Mouse (Mus musculus) liver, embryonic 16.5 days (tissue): ENCODE data around the gene Ginm1. TPM values are rescaled to one million over a fixed set of nuclear protein-coding genes. Genes with fewer than 3 reads are reported as not detected.

Source experiments
- ATAC-seq: fragments of 200-750 bp; cut with Nextera tagmentation; 2 replicates; pipeline ENCODE4 v1.8.0; 2017; ENCODE audit warnings: low read depth, mild to moderate bottlenecking, moderate number of reproducible peaks, moderate library complexity
- H3K27ac ChIP-seq: fragments of 300-500 bp; sonication (generic); 2 replicates; pipeline ENCODE4 v1.5.1; 2014; ENCODE audit warnings: mild to moderate bottlenecking, low read length
- H3K27me3 ChIP-seq: fragments of 300-500 bp; sonication (generic); 2 replicates; pipeline ENCODE4 v1.6.1; 2014; ENCODE audit warnings: low read depth, low read length, mixed read lengths; ENCODE audit not compliant: control insufficient read depth, insufficient read depth
- H3K36me3 ChIP-seq: fragments of 300-500 bp; sonication (generic); 2 replicates; pipeline ENCODE4 v1.6.1; 2014; ENCODE audit warnings: mild to moderate bottlenecking; ENCODE audit not compliant: control insufficient read depth, insufficient read depth
- H3K4me1 ChIP-seq: fragments of 300-500 bp; sonication (generic); 2 replicates; pipeline ENCODE4 v1.6.1; 2014; ENCODE audit warnings: low read depth, low read length, mixed read lengths; ENCODE audit not compliant: control insufficient read depth
- H3K4me2 ChIP-seq: fragments of 300-500 bp; sonication (generic); 2 replicates; pipeline ENCODE4 v1.6.1; 2014; ENCODE audit warnings: low read depth, low read length, mixed read lengths
- H3K4me3 ChIP-seq: fragments of 300-500 bp; sonication (generic); 2 replicates; pipeline ENCODE4 v1.5.1; 2014; ENCODE audit warnings: low read depth, mild to moderate bottlenecking, low read length
- H3K9ac ChIP-seq: fragments of 300-500 bp; sonication (generic); 2 replicates; pipeline ENCODE4 v1.6.1; 2014; ENCODE audit warnings: low read depth, low read length
- H3K9me3 ChIP-seq: fragments of 300-500 bp; sonication (generic); replicated peaks from 2 replicates; pipeline ENCODE4 v1.6.1; 2016; ENCODE audit warnings: low read length; ENCODE audit not compliant: control insufficient read depth
- WGBS: fragments of 180-500 bp; shearing (Covaris S2); extraction: QIAGEN DNeasy Blood & Tissue Kit; methylation state at CpG from one replicate; pipeline ENCODE4 v1.1.7; 2014; ENCODE audit not compliant: insufficient replicate concordance; 5-methylcytosine and 5-hydroxymethylcytosine counted together
- polyA plus RNA-seq: library from polyadenylated mRNA; unstranded; fragments of >200 nt; fragmentation: Nextera tagmentation; extraction: Ambion mirVana; gene quantifications from 2 replicates; pipeline ENCODE4 v1.2.1, GENCODE M21; 2015

Gene Ginm1
- polyA plus RNA-seq = 26.6 and 27.1 TPM in 2 replicates

DNA sequence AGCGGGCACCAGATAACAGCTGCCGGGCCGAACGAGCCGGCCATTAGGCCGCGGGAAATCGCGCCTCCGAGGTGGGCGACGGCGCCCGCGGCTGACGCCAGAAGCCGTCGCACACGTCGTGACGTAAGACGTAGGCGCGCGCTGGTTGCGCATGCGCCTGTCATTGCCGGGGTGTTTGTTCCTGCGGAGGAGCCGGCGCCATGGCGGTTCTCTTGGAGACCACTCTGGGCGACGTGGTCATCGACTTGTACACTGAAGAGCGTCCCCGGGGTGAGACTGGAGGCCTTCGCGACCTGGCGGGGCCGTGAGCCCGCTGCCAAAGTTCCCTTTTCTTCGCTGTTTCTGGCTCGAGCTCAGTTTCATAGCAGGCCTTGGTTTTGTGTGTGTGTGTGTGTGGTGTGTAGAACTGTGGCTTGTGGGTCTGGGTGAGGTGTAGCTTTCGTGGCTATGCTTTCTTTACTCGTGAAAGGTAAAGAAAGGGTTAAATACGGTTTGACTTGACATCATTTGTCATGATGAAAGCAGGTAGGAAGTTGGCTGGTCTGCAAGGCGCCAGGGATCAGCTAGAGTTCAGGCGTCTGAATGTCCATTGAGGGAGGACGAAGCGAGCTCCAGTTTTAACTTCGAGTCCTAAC, at the start of gene Ginm1, which contains the start of gene Ppil4:
Gene Ginm1 (minus strand): TSS at position 74 of the 635 bp plus-strand sequence.
Gene Ppil4 (plus strand): TSS at position 141 of the 635 bp plus-strand sequence.
- no peaks in the 10 kb centered on the region for H3K9me3 ChIP-seq
- peak within 1 kb of the TSS; percentile 85 for H3K27ac ChIP-seq
- H3K36me3 ChIP-seq = peaks cover 24% of the 10 kb centered on the region
- peak within 1 kb of the TSS; percentile 79 for H3K4me2 ChIP-seq
- H3K27me3 ChIP-seq = no peaks in the 10 kb centered on the region
- WGBS = 0% methylated on average over 52 of the region's 52 CpGs
- peak within 1 kb of the TSS; percentile 83 for H3K4me3 ChIP-seq
- H3K4me1 ChIP-seq = peaks cover 7% of the 10 kb centered on the region
- H3K9ac ChIP-seq = peak within 1 kb of the TSS; percentile 84
- ATAC-seq = peak; percentile 97

DNA sequence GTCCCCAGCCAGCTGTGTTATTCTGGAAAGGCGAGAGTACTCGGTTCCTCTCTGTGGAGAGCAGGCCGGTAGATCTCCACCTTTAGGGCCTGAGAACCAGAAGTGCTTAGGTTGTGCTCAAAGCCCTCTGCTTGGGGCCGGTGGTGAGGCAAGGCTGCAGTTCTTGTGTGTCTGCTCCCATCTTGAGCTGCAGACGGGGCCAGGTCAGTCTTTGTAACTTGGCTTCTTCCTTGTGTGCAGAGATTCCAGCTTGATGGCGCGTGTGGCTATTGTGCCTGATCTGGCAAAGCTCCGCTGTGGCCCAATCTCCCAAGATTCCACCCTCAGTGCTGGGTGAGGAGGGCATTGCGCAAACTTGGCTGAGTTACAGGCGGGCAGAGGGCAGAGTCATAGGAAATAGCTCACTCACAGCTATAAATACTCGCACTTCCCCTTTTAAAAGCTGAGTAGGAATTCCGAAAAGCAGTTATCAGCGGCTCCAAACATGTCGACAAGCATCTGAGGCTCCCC, 49.0 kb upstream of the Ginm1 start:
- Histone ChIP-seq H3K27ac (peak overlapping the region; percentile 60), H3K27me3 (no peaks in the 10 kb centered on the region), H3K9ac (no peak overlapping the region), H3K4me2 (peak overlapping the region; percentile 22; the same call in 1 of the 2 replicates), H3K9me3 (no peaks in the 10 kb centered on the region), H3K4me3 (no peak overlapping the region), H3K36me3 (no peaks in the 10 kb centered on the region), H3K4me1 (peaks cover 3% of the 10 kb centered on the region)
- peak; percentile 81 for ATAC-seq
- 10% methylated on average over 14 of the region's 14 CpGs for WGBS

DNA sequence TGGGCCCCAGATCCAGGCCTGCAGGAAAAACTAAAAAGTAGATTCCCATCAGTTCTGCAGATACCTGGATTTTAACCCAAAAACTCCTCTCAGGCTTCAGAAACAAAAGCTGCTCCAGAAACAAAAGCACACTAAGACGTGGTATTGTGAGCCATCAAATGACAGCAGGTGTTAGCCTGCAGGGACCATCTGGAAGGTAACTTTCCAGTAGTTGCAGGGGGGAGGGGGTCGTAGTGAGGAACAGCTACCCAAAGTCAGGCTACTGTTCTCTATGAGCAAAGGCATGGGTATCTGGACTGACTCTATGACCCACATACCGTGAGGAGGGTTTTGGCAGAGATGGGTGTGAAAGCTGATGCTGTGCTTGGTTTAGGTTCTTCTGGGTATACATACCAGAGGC, 48.2 kb upstream of the Ginm1 start:
- Histone ChIP-seq H3K4me1 (peaks cover 3% of the 10 kb centered on the region), H3K4me3 (no peak overlapping the region), H3K36me3 (no peaks in the 10 kb centered on the region), H3K4me2 (no peak overlapping the region), H3K27me3 (no peaks in the 10 kb centered on the region), H3K9me3 (no peaks in the 10 kb centered on the region), H3K9ac (no peak overlapping the region), H3K27ac (no peak overlapping the region)
- WGBS = 56% methylated on average over 3 of the region's 3 CpGs
- no peak for ATAC-seq

DNA sequence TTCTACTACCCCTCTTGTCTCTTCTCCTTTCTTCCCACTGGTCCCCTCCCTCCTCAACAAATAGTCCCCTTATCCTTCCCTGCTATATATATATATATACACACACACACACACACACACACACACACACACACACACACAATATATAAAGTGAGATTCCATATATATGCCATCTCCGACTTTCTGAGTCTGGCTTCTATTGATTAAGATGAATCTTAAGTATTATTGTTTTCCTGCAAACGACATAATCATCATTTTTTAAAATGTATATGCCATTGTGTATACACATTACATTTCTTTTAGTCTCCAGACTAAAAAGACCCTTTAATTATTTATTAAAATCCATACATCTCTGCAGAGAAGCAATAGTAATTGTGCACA, 47.7 kb upstream of the Ginm1 start:
- WGBS = 60% methylated on average over 2 of the region's 2 CpGs
- Histone ChIP-seq H3K36me3 (no peaks in the 10 kb centered on the region), H3K27me3 (no peaks in the 10 kb centered on the region), H3K4me3 (no peak overlapping the region), H3K9me3 (no peaks in the 10 kb centered on the region), H3K27ac (no peak overlapping the region), H3K4me1 (peaks cover 3% of the 10 kb centered on the region), H3K9ac (no peak overlapping the region), H3K4me2 (no peak overlapping the region)
- no peak for ATAC-seq

DNA sequence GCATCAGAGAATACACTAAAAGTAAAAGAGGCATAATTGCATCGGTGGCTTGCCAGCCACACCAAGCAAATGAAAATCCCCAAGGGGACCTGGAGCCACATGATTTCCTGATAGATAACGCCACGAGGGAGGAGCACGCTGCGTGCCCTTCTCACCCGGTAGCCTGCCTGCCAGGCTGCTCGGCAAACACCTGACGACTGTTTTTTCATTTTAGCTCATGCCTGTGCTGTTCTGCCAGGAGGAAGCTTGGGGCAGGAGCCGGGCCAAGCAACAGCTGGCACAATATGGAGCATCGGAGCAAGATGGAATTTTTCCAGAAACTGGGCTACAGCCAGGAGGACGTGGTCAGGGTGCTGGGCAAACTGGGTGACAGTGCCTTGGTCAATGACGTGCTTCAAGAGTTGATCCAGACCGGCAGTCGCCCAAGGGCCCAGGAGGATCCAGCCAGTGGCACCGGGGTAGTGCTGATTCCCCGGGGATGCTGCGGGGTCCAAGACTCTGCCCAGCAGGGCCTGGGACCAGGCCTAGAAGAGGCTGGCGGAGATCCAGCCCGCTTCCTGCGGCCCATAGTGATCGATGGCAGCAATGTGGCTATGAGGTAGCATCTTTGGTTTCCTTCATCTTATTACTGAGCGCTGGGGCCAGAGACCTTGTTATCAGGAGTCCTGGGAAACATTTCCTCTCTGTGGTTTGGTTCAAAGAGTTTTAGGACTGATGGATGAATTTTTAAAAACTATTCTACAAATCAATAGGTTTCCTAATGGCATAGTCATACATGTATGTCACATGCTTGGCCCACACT, 47.1 kb upstream of the Ginm1 start:
- Histone ChIP-seq H3K4me3 (no peak overlapping the region), H3K27ac (no peak overlapping the region), H3K9me3 (no peaks in the 10 kb centered on the region), H3K27me3 (no peaks in the 10 kb centered on the region), H3K36me3 (no peaks in the 10 kb centered on the region), H3K4me2 (no peak overlapping the region), H3K4me1 (peaks cover 3% of the 10 kb centered on the region), H3K9ac (no peak overlapping the region)
- WGBS = 56% methylated on average over 22 of the region's 22 CpGs
- ATAC-seq = no peak

DNA sequence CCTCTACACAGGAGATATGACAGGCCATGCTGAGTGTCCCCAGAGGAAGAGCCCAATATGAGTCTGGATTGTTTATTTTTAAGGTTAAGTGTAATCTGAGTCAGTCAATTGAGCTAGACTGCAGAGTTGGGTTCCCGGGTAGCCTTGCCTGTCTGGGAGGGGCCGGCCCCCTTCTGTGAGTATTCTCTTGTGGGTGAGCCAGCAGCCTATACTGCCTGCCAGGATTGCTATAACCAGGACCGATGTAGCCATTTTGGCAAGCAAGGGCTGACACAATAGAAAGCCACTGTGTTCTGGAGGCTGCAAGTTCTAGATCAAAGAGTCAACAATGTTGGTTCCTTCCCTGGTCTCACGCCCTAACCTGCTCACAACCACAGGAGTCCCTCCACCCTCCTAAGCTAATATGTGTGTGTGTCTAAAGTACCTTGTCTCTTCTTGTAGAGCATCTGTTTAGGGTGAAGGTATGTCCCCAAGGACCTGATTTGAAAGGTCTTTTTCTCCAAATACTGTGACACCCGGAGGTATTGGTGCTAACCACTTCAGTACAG, 46.3 kb upstream of the Ginm1 start:
- H3K36me3 ChIP-seq = no peaks in the 10 kb centered on the region
- no peaks in the 10 kb centered on the region for H3K27me3 ChIP-seq
- 63% methylated on average over 5 of the region's 5 CpGs for WGBS
- H3K4me3 ChIP-seq = no peak overlapping the region
- no peak overlapping the region for H3K4me2 ChIP-seq
- no peaks in the 10 kb centered on the region for H3K9me3 ChIP-seq
- no peak overlapping the region for H3K9ac ChIP-seq
- H3K27ac ChIP-seq = no peak overlapping the region
- no peak for ATAC-seq
- peaks cover 3% of the 10 kb centered on the region for H3K4me1 ChIP-seq

DNA sequence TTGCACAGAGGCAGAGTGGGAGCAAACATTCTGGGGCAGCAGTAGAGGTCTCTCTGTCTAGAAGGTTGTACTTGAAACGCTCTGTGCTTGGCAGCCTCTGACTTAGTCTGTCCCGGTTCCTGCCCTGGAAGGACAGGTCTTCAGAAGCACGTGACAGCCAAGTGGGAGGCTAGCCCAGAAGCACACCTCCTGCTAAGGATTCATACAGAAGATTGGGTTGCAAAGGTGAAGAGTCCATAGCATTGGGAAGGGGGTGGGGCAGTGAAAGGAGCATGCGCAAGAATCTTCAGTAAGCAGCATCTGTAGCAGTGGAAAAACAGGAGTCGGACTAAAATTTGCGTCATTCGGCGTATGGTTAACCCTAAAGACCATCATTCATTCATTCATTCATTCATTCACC, 45.4 kb upstream of the Ginm1 start:
- Histone ChIP-seq H3K4me3 (no peak overlapping the region), H3K36me3 (no peaks in the 10 kb centered on the region), H3K4me1 (peaks cover 3% of the 10 kb centered on the region), H3K27me3 (no peaks in the 10 kb centered on the region), H3K9me3 (no peaks in the 10 kb centered on the region), H3K4me2 (no peak overlapping the region), H3K27ac (no peak overlapping the region), H3K9ac (no peak overlapping the region)
- ATAC-seq = no peak
- 84% methylated on average over 8 of the region's 8 CpGs for WGBS

DNA sequence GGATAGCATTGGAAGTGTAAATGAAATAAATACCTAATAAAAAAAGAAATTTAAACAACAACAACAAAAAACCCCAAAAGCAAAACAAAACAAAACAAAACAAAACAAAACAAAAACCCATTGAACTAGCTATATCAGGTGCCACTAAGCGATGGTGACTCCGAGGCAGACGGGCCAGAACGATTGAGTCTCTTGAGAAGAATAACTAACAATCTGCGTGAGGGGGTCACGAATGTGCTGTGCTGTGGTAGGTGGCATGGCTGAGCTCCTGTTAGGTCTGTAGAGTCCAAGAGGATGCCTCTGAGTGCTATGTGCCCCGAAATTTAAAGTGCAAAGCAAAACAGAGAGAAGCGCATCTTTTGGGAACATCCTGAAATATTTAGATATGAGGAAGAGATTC, 44.8 kb upstream of the Ginm1 start:
- WGBS = 71% methylated on average over 8 of the region's 8 CpGs

DNA sequence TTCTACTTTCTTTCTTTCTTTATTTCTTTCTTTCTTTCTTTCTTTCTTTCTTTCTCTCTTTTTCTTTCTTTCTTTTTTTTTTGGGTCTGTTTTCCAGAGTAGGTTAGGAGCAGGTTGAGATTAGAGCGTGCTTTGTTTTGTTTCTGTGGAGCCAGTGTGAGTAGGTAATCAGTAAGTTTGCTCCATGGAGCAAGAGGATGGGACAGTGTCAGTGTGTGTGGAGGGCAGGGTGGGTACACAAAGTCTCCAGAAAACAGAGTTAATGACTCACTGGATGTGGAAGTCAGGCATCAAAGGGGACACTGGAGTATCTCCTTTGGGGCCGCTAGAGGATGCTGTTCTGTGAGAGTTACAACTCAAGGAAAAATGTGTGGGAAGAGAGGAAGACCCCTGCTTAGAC, 44.3 kb upstream of the Ginm1 start:
- ATAC-seq = peak; percentile 53; the same call in 1 of the 2 replicates
- H3K9me3 ChIP-seq = no peaks in the 10 kb centered on the region
- H3K36me3 ChIP-seq = no peaks in the 10 kb centered on the region
- 47% methylated on average over 2 of the region's 2 CpGs for WGBS
- H3K27me3 ChIP-seq = no peaks in the 10 kb centered on the region
- peaks cover 6% of the 10 kb centered on the region for H3K4me1 ChIP-seq
- no peak overlapping the region for H3K4me2 ChIP-seq
- H3K9ac ChIP-seq = no peak overlapping the region
- H3K27ac ChIP-seq = no peak overlapping the region
- H3K4me3 ChIP-seq = no peak overlapping the region

More for the DNA sequence above, 44.8 kb upstream of the Ginm1 start:
- Histone ChIP-seq H3K27me3 (no peaks in the 10 kb centered on the region), H3K4me1 (peaks cover 6% of the 10 kb centered on the region), H3K4me3 (no peak overlapping the region), H3K27ac (no peak overlapping the region), H3K9me3 (no peaks in the 10 kb centered on the region), H3K36me3 (no peaks in the 10 kb centered on the region), H3K9ac (no peak overlapping the region), H3K4me2 (no peak overlapping the region)
- no peak for ATAC-seq
